Mouse (Mus musculus) intestine, embryonic 14.5 days (tissue): ENCODE data around the gene Hist1h2bm. TPM values are rescaled to one million over a fixed set of nuclear protein-coding genes. Genes with fewer than 3 reads are reported as not detected.
"Not testable (repeated sequence)": the region's sequence is repeated elsewhere in the genome, so short reads cannot be mapped to it uniquely, and the experiment has no call there.

Experiments
- ATAC-seq: fragments of 200-750 bp; cut with Nextera tagmentation; replicated peaks from 2 replicates; pipeline ENCODE4 v1.8.0; 2017; ENCODE audit warnings: low read depth, moderate number of reproducible peaks, moderate TSS enrichment, moderate library complexity; ENCODE audit not compliant: low FRiP score, low TSS enrichment
- DNase-seq: peaks from one replicate; pipeline ENCODE4 v3.0.0-alpha.2; 2018; ENCODE audit warnings: low spot score
- H3K27ac ChIP-seq: fragments of 300-500 bp; sonication (generic); 2 replicates; pipeline ENCODE4 v1.5.1; 2014; ENCODE audit warnings: low read depth, mild to moderate bottlenecking, control low read depth
- H3K27me3 ChIP-seq: fragments of 300-500 bp; sonication (generic); replicated peaks from 2 replicates; pipeline ENCODE4 v1.6.1; 2014; ENCODE audit warnings: low read length, control low read depth; ENCODE audit not compliant: control insufficient read depth, insufficient read depth
- H3K36me3 ChIP-seq: fragments of 300-500 bp; sonication (generic); 2 replicates; pipeline ENCODE4 v1.6.1; 2014; ENCODE audit warnings: low read length, control low read depth; ENCODE audit not compliant: control insufficient read depth, insufficient read depth
- H3K4me1 ChIP-seq: fragments of 300-500 bp; sonication (generic); replicated peaks from 2 replicates; pipeline ENCODE4 v1.6.1; 2014; ENCODE audit warnings: low read length, control low read depth, mixed read lengths; ENCODE audit not compliant: control insufficient read depth, insufficient read depth
- H3K4me2 ChIP-seq: fragments of 300-500 bp; sonication (generic); 2 replicates; pipeline ENCODE4 v1.6.1; 2014; ENCODE audit warnings: low read length
- H3K4me3 ChIP-seq: fragments of 300-500 bp; sonication (generic); 2 replicates; pipeline ENCODE4 v1.5.1; 2014; ENCODE audit warnings: low read depth, low read length, control low read depth, mixed read lengths
- H3K9ac ChIP-seq: fragments of 300-500 bp; sonication (generic); 2 replicates; pipeline ENCODE4 v1.6.1; 2014; ENCODE audit warnings: mild to moderate bottlenecking, low read length
- H3K9me3 ChIP-seq: fragments of 300-500 bp; sonication (generic); 2 replicates; pipeline ENCODE4 v1.6.1; 2016; ENCODE audit warnings: low read length, control low read depth; ENCODE audit not compliant: control insufficient read depth
- WGBS: fragments of 180-500 bp; shearing (Covaris S2); extraction: QIAGEN DNeasy Blood & Tissue Kit; methylation state at CpG from one replicate; pipeline ENCODE4 v1.1.7; 2014; 5-methylcytosine and 5-hydroxymethylcytosine counted together
- polyA plus RNA-seq: library from polyadenylated mRNA; unstranded; fragments of >200 nt; fragmentation: Nextera tagmentation; extraction: Ambion mirVana; gene quantifications from 2 replicates; pipeline ENCODE4 v1.2.1, GENCODE M21; 2014

The Hist1h2bm gene
- polyA plus RNA-seq, 1 experiment from 2014 or later = 5.3 TPM

GRCm38 (mm10) chr13:21715131-21715863 is 6.5 kb upstream of the Hist1h2bm start:
- no peaks in the 10 kb centered on the region for H3K36me3 ChIP-seq
- H3K4me1 ChIP-seq = peaks cover 18% of the 10 kb centered on the region
- no peaks in the 10 kb centered on the region for H3K9me3 ChIP-seq
- peak overlapping the region; percentile 91 for H3K4me2 ChIP-seq
- H3K27ac ChIP-seq = peak overlapping the region; percentile 98
- under 1% methylated on average over 20 of the region's 22 CpGs for WGBS
- H3K9ac ChIP-seq = peak overlapping the region; percentile 73
- ATAC-seq = no peak
- peak; percentile 73 for DNase-seq
- peak overlapping the region; percentile 50 for H3K4me3 ChIP-seq
- H3K27me3 ChIP-seq = no peaks in the 10 kb centered on the region

DNA sequence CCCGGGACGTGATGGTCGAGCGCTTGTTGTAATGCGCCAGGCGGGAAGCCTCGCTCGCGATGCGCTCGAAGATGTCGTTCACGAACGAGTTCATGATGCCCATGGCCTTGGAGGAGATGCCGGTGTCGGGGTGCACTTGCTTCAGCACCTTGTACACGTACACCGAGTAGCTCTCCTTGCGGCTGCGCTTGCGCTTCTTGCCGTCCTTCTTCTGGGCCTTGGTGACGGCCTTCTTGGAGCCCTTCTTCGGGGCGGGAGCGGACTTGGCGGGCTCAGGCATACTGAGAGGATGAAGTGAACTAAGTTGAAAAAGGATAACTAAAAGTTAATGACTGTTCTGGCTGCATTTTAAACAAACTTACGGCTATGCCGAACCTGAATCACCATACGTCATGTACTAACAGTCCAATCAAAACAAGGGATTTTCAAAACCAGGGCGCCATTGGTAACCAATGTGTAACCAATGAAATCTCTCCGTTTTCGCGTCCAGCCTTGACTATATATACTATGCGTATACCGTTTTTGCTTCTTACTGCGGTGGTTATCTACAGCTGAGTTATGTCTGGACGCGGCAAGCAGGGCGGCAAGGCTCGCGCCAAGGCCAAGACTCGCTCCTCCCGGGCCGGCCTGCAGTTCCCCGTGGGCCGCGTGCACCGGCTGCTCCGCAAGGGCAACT is 5.8 kb upstream of the Hist1h2bm start, which contains the start of the genes Hist1h2bl and Hist1h2ai:
Gene Hist1h2bl, minus strand, starts transcription at position 280 of the 676 bp plus-strand sequence.
Gene Hist1h2ai, plus strand, starts transcription at position 559 of the 676 bp plus-strand sequence.
- DNase-seq = peak; percentile 83
- not testable (repeated sequence) for H3K9me3 ChIP-seq, H3K36me3 ChIP-seq, H3K27me3 ChIP-seq
- peak; percentile 89 for ATAC-seq
- Histone ChIP-seq H3K27ac (peak within 1 kb of the TSS; percentile 98), H3K4me1 (peaks cover 22% of the 10 kb centered on the region), H3K4me3 (peak within 1 kb of the TSS; percentile 50), H3K9ac (peak within 1 kb of the TSS; percentile 91), H3K4me2 (peak within 1 kb of the TSS; percentile 91)
- under 1% methylated on average over 28 of the region's 50 CpGs for WGBS

DNA sequence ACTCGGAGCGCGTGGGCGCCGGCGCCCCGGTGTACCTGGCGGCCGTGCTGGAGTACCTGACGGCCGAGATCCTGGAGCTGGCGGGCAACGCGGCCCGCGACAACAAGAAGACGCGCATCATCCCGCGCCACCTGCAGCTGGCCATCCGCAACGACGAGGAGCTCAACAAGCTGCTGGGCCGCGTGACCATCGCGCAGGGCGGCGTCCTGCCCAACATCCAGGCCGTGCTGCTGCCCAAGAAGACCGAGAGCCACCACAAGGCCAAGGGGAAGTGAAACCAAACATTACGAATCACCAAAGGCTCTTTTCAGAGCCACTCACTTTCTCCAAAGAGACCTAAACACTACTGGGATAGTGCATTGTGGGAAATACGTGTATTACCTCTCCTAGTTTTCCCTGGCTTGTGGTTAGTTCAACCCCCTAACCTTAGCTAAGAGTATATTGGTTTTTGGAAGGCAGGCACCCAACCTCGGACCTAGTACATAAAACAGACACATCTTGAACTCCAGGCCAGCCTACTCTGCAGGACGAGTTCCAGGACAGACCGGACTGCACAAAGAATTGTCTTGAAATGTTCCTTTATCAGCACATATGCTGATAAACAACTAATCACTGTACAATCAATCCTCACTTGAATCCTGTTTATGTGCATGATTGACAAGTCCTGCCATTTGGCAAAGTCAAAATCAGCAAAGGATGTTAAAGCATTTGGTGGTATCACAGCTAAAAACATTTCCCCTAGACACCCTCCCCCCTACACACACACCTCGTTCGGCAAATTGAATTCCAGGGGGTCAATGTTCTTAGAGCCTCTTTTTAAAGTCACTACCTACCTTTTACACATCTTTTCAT is 5.1 kb upstream of the Hist1h2bm start:
- WGBS = 0% methylated on average over 9 of the region's 38 CpGs
- peak; percentile 78 for DNase-seq
- peak overlapping the region; percentile 98 for H3K27ac ChIP-seq
- peak overlapping the region; percentile 91 for H3K9ac ChIP-seq
- peak overlapping the region; percentile 82 for H3K4me2 ChIP-seq
- not testable (repeated sequence) for ATAC-seq, H3K36me3 ChIP-seq, H3K27me3 ChIP-seq, H3K9me3 ChIP-seq
- peak overlapping the region; percentile 50 for H3K4me3 ChIP-seq
- peaks cover 24% of the 10 kb centered on the region for H3K4me1 ChIP-seq

DNA sequence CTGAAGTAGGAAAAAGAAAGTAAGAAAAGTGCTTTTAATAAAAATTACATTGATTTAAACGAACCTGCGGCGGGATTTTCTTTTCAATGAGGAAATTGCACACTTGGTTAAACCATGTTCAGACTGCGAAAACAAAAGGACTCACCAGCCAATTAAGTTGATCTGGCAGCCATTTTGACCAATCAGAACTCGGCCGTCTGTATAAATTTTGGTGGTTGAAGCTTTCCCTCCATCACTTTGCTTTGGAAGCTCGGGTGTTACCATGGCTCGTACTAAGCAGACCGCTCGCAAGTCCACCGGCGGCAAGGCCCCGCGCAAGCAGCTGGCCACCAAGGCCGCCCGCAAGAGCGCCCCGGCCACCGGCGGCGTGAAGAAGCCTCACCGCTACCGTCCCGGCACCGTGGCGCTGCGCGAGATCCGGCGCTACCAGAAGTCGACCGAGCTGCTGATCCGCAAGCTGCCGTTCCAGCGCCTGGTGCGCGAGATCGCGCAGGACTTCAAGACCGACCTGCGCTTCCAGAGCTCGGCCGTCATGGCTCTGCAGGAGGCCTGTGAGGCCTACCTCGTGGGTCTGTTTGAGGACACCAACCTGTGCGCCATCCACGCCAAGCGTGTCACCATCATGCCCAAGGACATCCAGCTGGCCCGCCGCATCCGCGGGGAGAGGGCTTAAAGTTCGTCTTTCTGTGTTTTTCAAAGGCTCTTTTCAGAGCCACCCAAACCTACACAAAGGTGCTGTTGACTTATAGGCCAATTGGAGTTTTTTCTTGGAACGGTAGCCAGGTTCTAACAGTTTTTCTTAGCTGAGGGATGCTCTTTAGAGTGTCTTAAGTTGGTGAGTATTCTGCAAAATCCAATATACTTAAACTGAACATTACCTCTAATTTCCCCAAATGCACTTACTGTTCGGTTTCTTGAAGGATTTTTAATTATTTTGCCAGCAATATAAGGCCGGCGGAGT is 4.2 kb upstream of the Hist1h2bm start, which contains the start of gene Hist1h3h:
Gene Hist1h3h, plus strand, starts transcription at position 263 of the 961 bp plus-strand sequence.
- H3K4me1 ChIP-seq = peaks cover 27% of the 10 kb centered on the region
- H3K9ac ChIP-seq = peak within 1 kb of the TSS; percentile 91
- not testable (repeated sequence) for H3K27me3 ChIP-seq, H3K36me3 ChIP-seq, H3K9me3 ChIP-seq
- H3K4me2 ChIP-seq = peak within 1 kb of the TSS; percentile 82
- H3K4me3 ChIP-seq = peak within 1 kb of the TSS; percentile 50
- DNase-seq (peak; percentile 94), ATAC-seq (peak; percentile 38)
- WGBS = 1% methylated on average over 28 of the region's 56 CpGs
- peak within 1 kb of the TSS; percentile 98 for H3K27ac ChIP-seq

GRCm38 (mm10) chr13:21718381-21719080 is 3.3 kb upstream of the Hist1h2bm start:
- Histone ChIP-seq H3K4me2 (peak overlapping the region; percentile 78), H3K9ac (peak overlapping the region; percentile 86), H3K4me1 (peaks cover 31% of the 10 kb centered on the region), H3K36me3 (no peaks in the 10 kb centered on the region), H3K27ac (peak overlapping the region; percentile 87), H3K27me3 (no peaks in the 10 kb centered on the region), H3K4me3 (peak overlapping the region; percentile 38), H3K9me3 (no peaks in the 10 kb centered on the region)
- DNase-seq (peak; percentile 63), ATAC-seq (no peak)
- 60% methylated on average over 4 of the region's 4 CpGs for WGBS

GRCm38 (mm10) chr13:21721107-21721756 is 612 bp upstream of the Hist1h2bm start:
- 2% methylated on average over 21 of the region's 44 CpGs for WGBS
- H3K27ac ChIP-seq = peak overlapping the region; percentile 93
- peak overlapping the region; percentile 35 for H3K4me3 ChIP-seq
- H3K36me3 ChIP-seq, H3K9me3 ChIP-seq, H3K27me3 ChIP-seq: not testable (repeated sequence)
- peaks cover 26% of the 10 kb centered on the region for H3K4me1 ChIP-seq
- peak; percentile 72 for DNase-seq
- peak; percentile 21; the same call in 1 of the 2 replicates for ATAC-seq
- H3K9ac ChIP-seq = peak overlapping the region; percentile 69
- H3K4me2 ChIP-seq = peak overlapping the region; percentile 74

- H3K27me3 ChIP-seq = no peaks in the 10 kb centered on the region
- peak overlapping the region; percentile 33 for H3K4me3 ChIP-seq
- H3K27ac ChIP-seq = peak overlapping the region; percentile 93
- no peaks in the 10 kb centered on the region for H3K36me3 ChIP-seq
- peak overlapping the region; percentile 74 for H3K4me2 ChIP-seq
- H3K9ac ChIP-seq = peak overlapping the region; percentile 64
- ATAC-seq = 0 out of 2 replicates have a peak, but pooled peaks have one; percentile 9
- peaks cover 26% of the 10 kb centered on the region for H3K4me1 ChIP-seq
- no peaks in the 10 kb centered on the region for H3K9me3 ChIP-seq
- DNase-seq = no peak
- WGBS = 7% methylated on average over 6 of the region's 11 CpGs
Measured at GRCm38 (mm10) chr13:21722373-21722925, 605 bp downstream of the Hist1h2bm start.
